25 mouse cellular contexts compared by ENCODE assay signal in genomic region chr16:31205726-31206125, GRCm38 (mm10). TPM values are rescaled to one million over a fixed set of nuclear protein-coding genes. Genes with fewer than 3 reads are reported as not detected.
DNase-seq lines count a peak whose midpoint lies in the region; ATAC-seq lines count a peak whose summit lies in the region.
"Had no signal": no experiment of that assay in that cellular context is flagged by ENCODE, and none has a peak within 500 bp of the region (broad histone marks: within the 10 kb centered on the region; RNA-seq: fewer than 3 reads in every experiment).

No protein-coding gene starts in this region.

- peak; percentile 0 for DNase-seq in right cerebral cortex, adult 18-20 months
- DNase-seq in right cerebral cortex, postnatal 36 days (ENCODE audit: low spot score in 2 of 2) = no peak
- peak; percentile 45 for DNase-seq in CD4-positive helper T cell, adult 2 months (ENCODE audit: low read depth, low spot score)
- peak; percentile 72 for DNase-seq in induced T-regulatory cell, adult 2 months (ENCODE audit: low read depth)
- DNase-seq in embryo, embryonic 9.5 days (ENCODE audit: extremely low spot score) = no peak
- DNase-seq: adrenal gland, postnatal 10 days; adrenal gland, postnatal 36 days; cerebellum, adult 18-20 months; cerebellum, adult 9-10 months; cerebellum, postnatal 14 days; gastrocnemius, postnatal 25 days; heart, adult 18-20 months; heart, postnatal 14 days; heart, postnatal 4 days had no signal

- no peak overlapping the region for H3K4me2 ChIP-seq in hindbrain, embryonic 12.5 days (replicated peaks)
- H3K4me2 ChIP-seq: embryonic facial prominence, embryonic 13.5 days; forebrain, embryonic 12.5 days; forebrain, embryonic 15.5 days; heart, embryonic 13.5 days; hindbrain, embryonic 15.5 days; intestine, embryonic 15.5 days had no signal

- no peak overlapping the region for H3K27ac ChIP-seq in hindbrain, embryonic 12.5 days
- H3K27ac ChIP-seq: embryonic facial prominence, embryonic 10.5 days; embryonic facial prominence, embryonic 13.5 days; forebrain, embryonic 12.5 days; forebrain, embryonic 15.5 days; heart, embryonic 13.5 days; hindbrain, embryonic 15.5 days; intestine, embryonic 15.5 days had no signal

- H3K9me3 ChIP-seq in hindbrain, embryonic 12.5 days (replicated peaks) = no peaks in the 10 kb centered on the region
- H3K9me3 ChIP-seq: embryonic facial prominence, embryonic 10.5 days; embryonic facial prominence, embryonic 13.5 days; forebrain, embryonic 12.5 days; forebrain, embryonic 15.5 days; G1E; heart, embryonic 13.5 days; hindbrain, embryonic 15.5 days; intestine, embryonic 15.5 days had no signal

- WGBS in hindbrain, embryonic 12.5 days = 87% methylated on average over 7 of the region's 7 CpGs

- no peak for ATAC-seq in hindbrain, embryonic 12.5 days (ENCODE audit: low FRiP score)
- ATAC-seq: forebrain, embryonic 15.5 days; intestine, embryonic 15.5 days; Patski had no signal

- H3K4me3 ChIP-seq in hindbrain, embryonic 12.5 days = no peak overlapping the region
- H3K4me3 ChIP-seq: embryonic facial prominence, embryonic 10.5 days; embryonic facial prominence, embryonic 13.5 days; erythroblast, embryonic 14.5 days; forebrain, embryonic 12.5 days; forebrain, embryonic 15.5 days; heart, embryonic 13.5 days; hindbrain, embryonic 15.5 days; intestine, embryonic 15.5 days had no signal

- no peak overlapping the region for H3K9ac ChIP-seq in hindbrain, embryonic 12.5 days
- H3K9ac ChIP-seq: embryonic facial prominence, embryonic 13.5 days; forebrain, embryonic 12.5 days; forebrain, embryonic 15.5 days; heart, embryonic 13.5 days; hindbrain, embryonic 15.5 days; intestine, embryonic 15.5 days had no signal

- peaks cover 3% of the 10 kb centered on the region for H3K4me1 ChIP-seq in hindbrain, embryonic 12.5 days
- H3K4me1 ChIP-seq: embryonic facial prominence, embryonic 13.5 days; forebrain, embryonic 12.5 days; intestine, embryonic 15.5 days had no signal

- H3K36me3 ChIP-seq in hindbrain, embryonic 12.5 days = no peaks in the 10 kb centered on the region
- H3K36me3 ChIP-seq: embryonic facial prominence, embryonic 10.5 days; embryonic facial prominence, embryonic 13.5 days; forebrain, embryonic 12.5 days; forebrain, embryonic 15.5 days; G1E; heart, embryonic 13.5 days; hindbrain, embryonic 15.5 days; intestine, embryonic 15.5 days had no signal

- H3K27me3 ChIP-seq in hindbrain, embryonic 12.5 days = no peaks in the 10 kb centered on the region
- H3K27me3 ChIP-seq: embryonic facial prominence, embryonic 13.5 days; forebrain, embryonic 12.5 days; forebrain, embryonic 15.5 days; heart, embryonic 13.5 days; hindbrain, embryonic 15.5 days; intestine, embryonic 15.5 days; Patski had no signal

RNA-seq across cellular contexts. Expression of gene Acap2, which starts 4.7 kb away (rescaled TPM):
- polyA plus RNA-seq in hindbrain, embryonic 12.5 days (2016; fragmentation: Nextera tagmentation; extraction: Ambion mirVana) = 22.8 and 23.3 TPM in 2 replicates

Comparison
In these comparisons a context has a peak if more than half of its experiments do, and no peak if none do; other contexts are left out.
1. DNase-seq: peak in right cerebral cortex, adult 18-20 months (single experiment), CD4-positive helper T cell, adult 2 months (single experiment) and induced T-regulatory cell, adult 2 months (single experiment); none in right cerebral cortex, postnatal 36 days (0 of 2) and embryo, embryonic 9.5 days (single experiment).